Mouse (Mus musculus) neural tube, embryonic 11.5 days (tissue): ENCODE data around the gene Hint2. TPM values are rescaled to one million over a fixed set of nuclear protein-coding genes. Genes with fewer than 3 reads are reported as not detected.

ENCODE experiments used
- microRNA-seq: library from miRNA; unstranded; fragments of <30 nt; microRNA quantifications from one replicate; pipeline ENCODE4, GENCODE M21; 2016
- polyA plus RNA-seq: library from polyadenylated mRNA; unstranded; fragments of >200 nt; fragmentation: Nextera tagmentation; extraction: Ambion mirVana; gene quantifications from 2 replicates; pipeline ENCODE4 v1.2.1, GENCODE M21; 2014

The Hint2 gene
- polyA plus RNA-seq, 1 experiment from 2014 or later = 65.4 TPM

Small RNA genes lying within 50 kb of the gene (microRNA-seq; reads per million reads assigned to microRNA genes)
- not detected for gene Gm25262

Other genes with a start within 250 kb of the Hint2 start
- 0.20 TPM in 1 of 2 replicates, not detected in the other for gene Fam166b, start 227.3 kb downstream of the Hint2 start, polyA plus RNA-seq
- 8.6 and 9.5 TPM in 2 replicates for gene Tesk1, start 214.5 kb downstream of the Hint2 start, polyA plus RNA-seq
- gene Cd72, start 201.8 kb downstream of the Hint2 start, polyA plus RNA-seq = 2.1 and 2.8 TPM in 2 replicates
- not detected in 2 replicates for gene Sit1, start 172.7 kb downstream of the Hint2 start, polyA plus RNA-seq
- gene Ccdc107, start 163.6 kb downstream of the Hint2 start, polyA plus RNA-seq = 46.6 and 55.9 TPM in 2 replicates
- 36.7 and 39.3 TPM in 2 replicates for gene Arhgef39, start 156.8 kb downstream of the Hint2 start, polyA plus RNA-seq
- gene Car9, start 149.5 kb downstream of the Hint2 start, polyA plus RNA-seq = 0.23 and 0.44 TPM in 2 replicates
- gene Tpm2, start 132.7 kb downstream of the Hint2 start, polyA plus RNA-seq = 101 and 127 TPM in 2 replicates
- gene Creb3, start 94.1 kb downstream of the Hint2 start, polyA plus RNA-seq = 56.0 and 62.5 TPM in 2 replicates
- gene Tln1, start 93.8 kb downstream of the Hint2 start, polyA plus RNA-seq = 42.1 and 48.8 TPM in 2 replicates
- 26.5 and 32.1 TPM in 2 replicates for gene Rgp1, start 77.8 kb downstream of the Hint2 start, polyA plus RNA-seq
- gene Gba2, start 77.6 kb downstream of the Hint2 start, polyA plus RNA-seq = 29.8 and 30.8 TPM in 2 replicates
- 1.8 and 2.4 TPM in 2 replicates for gene Msmp, start 72.0 kb downstream of the Hint2 start, polyA plus RNA-seq
- 29.0 and 37.4 TPM in 2 replicates for gene Npr2, start 24.5 kb downstream of the Hint2 start, polyA plus RNA-seq
- gene Spag8, start 2.9 kb downstream of the Hint2 start, polyA plus RNA-seq = 0.89 and 1.1 TPM in 2 replicates
- 5.4 and 5.7 TPM in 2 replicates for gene Tmem8b, start 12.5 kb upstream of the Hint2 start, polyA plus RNA-seq
- 2.4 and 3.4 TPM in 2 replicates for gene Fam221b, start 12.7 kb upstream of the Hint2 start, polyA plus RNA-seq
- not detected in 2 replicates for gene Olfr70, start 44.3 kb upstream of the Hint2 start, polyA plus RNA-seq
- not detected in 2 replicates for gene Olfr71, start 53.8 kb upstream of the Hint2 start, polyA plus RNA-seq
- gene Hrct1, start 70.7 kb upstream of the Hint2 start, polyA plus RNA-seq = 0.22 TPM in 1 of 2 replicates, not detected in the other
- gene Spaar, start 73.6 kb upstream of the Hint2 start, polyA plus RNA-seq = not detected in 2 replicates
- gene Olfr159, start 114.5 kb upstream of the Hint2 start, polyA plus RNA-seq = not detected in 2 replicates
- not detected in 2 replicates for gene Olfr156, start 167.4 kb upstream of the Hint2 start, polyA plus RNA-seq
- gene Olfr157, start 183.7 kb upstream of the Hint2 start, polyA plus RNA-seq = not detected in 2 replicates
- not detected in 2 replicates for gene Olfr155, start 195.1 kb upstream of the Hint2 start, polyA plus RNA-seq
- gene Reck, start 219.1 kb upstream of the Hint2 start, polyA plus RNA-seq = 15.9 and 18.5 TPM in 2 replicates